Mouse (Mus musculus) ovary, adult 10 weeks (tissue): ENCODE measurements around the gene Olfr846. TPM values are rescaled to one million over a fixed set of nuclear protein-coding genes. Genes with fewer than 3 reads are reported as not detected.

Experiments used
- polyA plus RNA-seq: library from polyadenylated mRNA; stranded (reverse); fragments of 350-450 nt; fragmentation: Illumina TruSeq; extraction: RNeasy Lipid Tissue Mini Kit (QIAGEN cat#74804); gene quantifications from one replicate; pipeline ENCODE4 v1.2.3, GENCODE M21; 2014

Olfr846 gene
- polyA plus RNA-seq, result not detected

DNA sequence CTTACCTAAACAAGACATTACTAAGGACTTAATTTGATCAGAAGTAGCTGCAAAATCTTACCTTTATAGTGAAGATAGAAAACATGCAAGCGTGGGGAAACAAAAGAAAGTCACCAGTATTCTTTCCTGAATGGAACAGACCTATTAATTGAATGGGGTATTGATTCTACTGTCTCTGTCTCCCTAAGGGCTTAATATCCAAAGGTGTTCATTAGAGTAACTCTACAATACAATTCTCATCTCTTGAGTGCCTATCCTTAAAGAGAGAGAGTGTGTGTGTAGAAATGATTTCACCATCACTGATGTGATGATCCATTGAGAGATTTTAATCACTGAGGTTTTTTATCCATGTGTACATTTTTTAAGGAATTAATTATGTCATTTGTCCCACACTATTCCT lies at the start of gene Olfr846:
TSS of gene Olfr846 (minus strand) at position 101 of the 400 bp plus-strand sequence.

DNA sequence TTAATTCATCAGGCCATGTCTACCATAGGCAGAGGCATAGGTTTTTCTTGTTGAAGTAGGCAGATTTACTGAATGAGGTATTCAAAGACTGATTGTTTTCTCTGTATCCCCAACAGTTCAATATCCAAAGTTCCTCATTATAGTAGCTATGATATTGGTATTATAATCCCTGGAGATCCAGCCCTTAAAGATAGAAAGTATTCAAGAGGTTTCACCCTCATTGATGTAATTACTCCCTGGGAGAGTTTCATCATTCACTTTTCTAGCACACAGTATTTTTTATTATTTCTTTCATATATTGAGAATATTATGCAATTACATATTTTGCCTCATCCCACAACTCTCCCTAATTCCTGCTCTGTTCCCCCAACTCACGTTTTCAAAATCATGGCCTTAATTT lies 14.8 kb upstream of the Olfr846 start, which contains the start of gene Olfr847:
TSS of gene Olfr847 (minus strand) at position 101 of the 400 bp plus-strand sequence.

DNA sequence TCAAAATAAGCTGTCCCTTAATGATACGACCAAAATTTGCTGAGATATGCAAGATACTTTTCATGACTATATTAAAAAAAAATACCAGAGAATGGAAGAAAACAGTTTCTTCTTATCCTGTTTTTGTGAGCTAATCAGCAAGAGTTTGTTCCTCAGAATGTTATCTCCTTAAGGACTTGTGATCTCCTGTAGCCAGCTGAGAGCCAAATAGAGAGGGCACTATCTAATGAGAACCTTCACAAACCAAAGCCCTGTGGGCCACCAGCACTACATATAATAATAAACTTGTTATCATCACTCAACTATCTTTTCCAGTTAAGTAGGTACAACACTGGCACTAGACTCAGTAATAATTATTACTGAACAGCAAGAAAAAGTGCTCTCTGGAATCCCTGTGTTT lies 27.6 kb downstream of the Olfr846 start, which contains the start of gene Olfr845:
TSS of gene Olfr845 (plus strand) at position 301 of the 400 bp plus-strand sequence.

DNA sequence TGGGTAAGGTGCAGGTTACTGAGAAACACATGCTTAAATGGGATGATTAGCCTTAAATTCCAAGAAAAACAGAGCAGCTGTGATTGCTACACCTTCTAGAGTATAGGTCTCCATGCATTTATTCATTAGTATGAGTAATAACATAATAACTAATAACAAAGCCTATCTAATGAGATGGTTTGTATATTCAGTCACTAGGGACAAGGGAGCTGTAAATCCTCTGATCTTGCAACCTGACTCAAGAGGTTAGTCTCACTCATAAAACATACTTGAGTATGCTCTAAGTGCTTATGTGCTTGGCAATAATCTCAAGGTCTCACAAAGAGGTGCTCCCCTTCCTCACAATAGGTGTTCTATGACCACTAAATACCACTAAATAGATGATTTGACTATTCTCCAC lies 47.8 kb downstream of the Olfr846 start, which contains the start of gene Olfr844:
TSS of gene Olfr844 (plus strand) at position 301 of the 400 bp plus-strand sequence.

Other genes starting within 250 kb of the Olfr846 start
- gene Olfr836, start 243.6 kb downstream of the Olfr846 start, polyA plus RNA-seq, result not detected
- gene Olfr837, start 227.7 kb downstream of the Olfr846 start, polyA plus RNA-seq, result not detected
- not detected for gene Olfr839-ps1, start 186.7 kb downstream of the Olfr846 start, polyA plus RNA-seq
- gene Olfr843, start 112.0 kb downstream of the Olfr846 start, polyA plus RNA-seq, result not detected
- gene Olfr844, start 47.7 kb downstream of the Olfr846 start, polyA plus RNA-seq, result not detected
- not detected for gene Olfr845, start 27.5 kb downstream of the Olfr846 start, polyA plus RNA-seq
- not detected for gene Olfr847, start 14.7 kb upstream of the Olfr846 start, polyA plus RNA-seq
- gene Olfr849, start 76.3 kb upstream of the Olfr846 start, polyA plus RNA-seq, result not detected
- not detected for gene Olfr850, start 114.2 kb upstream of the Olfr846 start, polyA plus RNA-seq
- not detected for gene Olfr851, start 129.3 kb upstream of the Olfr846 start, polyA plus RNA-seq
- not detected for gene Olfr853, start 177.1 kb upstream of the Olfr846 start, polyA plus RNA-seq
- not detected for gene Olfr854, start 203.4 kb upstream of the Olfr846 start, polyA plus RNA-seq
- not detected for gene Olfr855, start 218.6 kb upstream of the Olfr846 start, polyA plus RNA-seq